Mouse (Mus musculus) embryo, embryonic 11 days (tissue): ENCODE measurements around the gene Hnrnpll.

ENCODE experiments used
- DNase-seq: peaks from one replicate; pipeline ENCODE4 v3.0.0-alpha.2; 2015

The Hnrnpll gene

DNA sequence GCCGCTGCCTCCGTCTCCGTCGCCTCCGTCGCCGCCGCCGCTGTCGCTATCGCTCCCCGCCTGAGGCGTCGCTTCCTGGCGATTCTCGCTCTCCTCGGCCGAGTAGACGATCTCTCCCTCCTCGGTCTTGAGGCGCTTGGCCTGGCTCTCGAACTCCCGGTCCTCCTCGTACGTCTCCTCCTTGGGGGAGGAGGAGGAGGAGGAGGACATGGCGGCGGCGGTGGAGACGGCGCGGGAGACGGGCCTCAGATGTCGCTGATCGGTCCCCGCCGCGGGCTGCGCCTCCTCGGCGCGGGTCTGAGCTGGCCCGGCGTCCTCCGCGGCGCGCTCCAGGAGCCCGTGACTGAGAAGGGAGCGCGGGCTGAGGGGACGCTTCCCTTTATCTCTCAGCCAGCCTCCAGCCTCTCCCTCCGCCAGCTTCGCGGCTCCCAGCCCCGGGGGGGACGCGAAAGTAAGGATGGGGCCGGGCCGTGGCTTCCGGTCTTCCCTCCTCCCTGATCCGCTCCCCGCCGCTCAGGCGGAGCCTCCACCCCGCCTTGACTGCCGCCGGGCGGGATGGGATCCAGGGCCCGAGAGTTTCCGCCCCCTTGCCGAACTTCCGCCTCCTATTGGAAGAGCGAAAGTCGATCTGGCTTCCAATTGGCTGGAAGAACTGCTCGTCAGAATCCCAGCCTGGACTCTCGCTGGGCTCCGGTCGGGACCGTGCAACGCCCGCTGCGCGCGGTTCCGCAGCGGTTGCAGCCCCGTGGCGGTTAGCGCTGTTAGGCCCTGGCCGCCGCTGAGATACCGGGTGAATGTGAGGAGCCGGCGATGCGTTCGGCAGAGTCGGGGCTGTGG, at the start of gene Hnrnpll:
Gene Hnrnpll, minus strand, starts transcription at position 552 of the 837 bp plus-strand sequence.
- peak; percentile 98 for DNase-seq

DNA sequence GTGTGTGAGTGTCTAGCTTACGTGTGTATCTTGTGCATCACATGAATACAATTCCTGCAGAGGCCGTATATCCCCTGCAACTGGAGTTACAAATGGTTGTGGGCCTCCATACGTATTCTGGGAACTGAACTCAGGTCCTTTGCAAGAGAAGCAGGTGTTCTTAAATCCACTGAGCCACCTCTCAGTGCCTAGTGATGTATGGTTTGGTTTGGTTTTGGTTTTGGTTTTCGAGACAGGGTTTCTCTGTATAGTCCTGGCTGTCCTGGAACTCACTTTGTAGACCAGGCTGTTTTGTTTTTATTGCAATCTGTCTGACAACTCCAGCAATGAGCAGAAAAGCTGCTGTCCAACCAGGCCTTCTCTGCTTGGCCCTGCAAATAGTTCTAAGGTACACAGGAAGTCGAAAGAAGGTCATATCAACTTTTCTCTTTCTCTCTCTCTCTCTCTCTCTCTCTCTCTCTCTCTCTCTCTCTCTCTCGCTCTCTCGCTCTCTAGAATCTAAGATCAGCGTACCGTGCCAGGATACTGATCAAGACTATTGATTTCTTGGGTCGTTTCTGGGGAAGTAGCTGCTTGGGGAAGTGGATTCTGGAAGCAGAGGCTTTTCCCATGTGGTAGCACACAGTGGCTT, 43.3 kb upstream of the Hnrnpll start:
- DNase-seq, result no peak

DNA sequence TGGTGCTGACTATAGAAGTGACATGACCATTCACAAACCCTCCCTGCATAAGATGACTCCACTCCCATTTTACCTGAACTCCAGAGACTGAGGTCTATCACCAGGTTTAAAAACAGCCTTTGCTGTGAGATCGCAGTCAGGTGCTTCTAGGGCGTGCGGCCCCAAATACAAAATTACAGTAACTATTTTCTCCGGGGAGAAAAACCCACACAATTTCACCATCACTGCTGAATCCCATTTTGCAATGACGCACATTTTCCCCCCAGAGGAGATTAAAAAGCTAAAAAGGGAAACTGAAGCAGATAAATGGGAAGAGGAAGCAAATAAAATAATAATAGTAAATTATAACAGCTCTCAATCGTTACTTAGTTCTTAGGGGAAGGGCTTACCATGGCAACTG, 37.7 kb upstream of the Hnrnpll start:
- DNase-seq, result no peak

DNA sequence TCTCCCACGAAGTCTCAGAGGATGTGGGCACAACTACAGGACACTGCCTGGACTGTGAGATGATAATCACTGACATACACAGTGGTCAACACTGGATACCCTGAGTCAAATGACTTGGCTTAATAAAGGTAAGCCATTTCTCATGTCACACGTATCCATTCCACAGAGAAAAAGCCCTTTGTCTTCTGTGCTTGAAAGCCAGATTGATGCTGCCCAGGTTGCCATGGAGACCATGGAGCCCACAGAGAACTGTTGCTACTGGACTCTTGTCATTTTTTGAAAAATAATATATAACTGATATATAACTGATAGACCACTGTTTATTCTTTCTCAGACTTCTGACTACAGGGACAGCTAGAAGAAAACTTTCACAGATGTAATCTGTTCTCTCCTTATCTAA, 35.1 kb upstream of the Hnrnpll start:
- DNase-seq, result peak; percentile 22

DNA sequence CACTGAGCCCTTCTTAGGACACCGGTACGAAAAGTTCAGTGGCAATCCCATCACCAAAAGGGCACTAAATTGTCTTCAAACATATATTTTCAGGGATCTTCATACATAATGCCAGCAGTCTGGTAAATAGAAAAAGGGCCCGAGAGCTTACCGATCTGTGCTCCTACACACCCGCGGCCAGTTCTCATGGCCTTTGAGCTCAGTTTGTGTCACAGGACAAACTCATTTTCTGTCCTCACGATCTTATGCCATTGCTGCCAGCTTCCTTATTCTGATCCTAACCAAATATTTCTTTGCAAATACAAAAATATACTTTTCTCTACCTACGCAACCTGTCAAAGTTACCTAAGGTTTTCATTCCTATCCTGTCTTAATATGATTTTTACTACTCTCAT, 34.6 kb upstream of the Hnrnpll start:
- no peak for DNase-seq

DNA sequence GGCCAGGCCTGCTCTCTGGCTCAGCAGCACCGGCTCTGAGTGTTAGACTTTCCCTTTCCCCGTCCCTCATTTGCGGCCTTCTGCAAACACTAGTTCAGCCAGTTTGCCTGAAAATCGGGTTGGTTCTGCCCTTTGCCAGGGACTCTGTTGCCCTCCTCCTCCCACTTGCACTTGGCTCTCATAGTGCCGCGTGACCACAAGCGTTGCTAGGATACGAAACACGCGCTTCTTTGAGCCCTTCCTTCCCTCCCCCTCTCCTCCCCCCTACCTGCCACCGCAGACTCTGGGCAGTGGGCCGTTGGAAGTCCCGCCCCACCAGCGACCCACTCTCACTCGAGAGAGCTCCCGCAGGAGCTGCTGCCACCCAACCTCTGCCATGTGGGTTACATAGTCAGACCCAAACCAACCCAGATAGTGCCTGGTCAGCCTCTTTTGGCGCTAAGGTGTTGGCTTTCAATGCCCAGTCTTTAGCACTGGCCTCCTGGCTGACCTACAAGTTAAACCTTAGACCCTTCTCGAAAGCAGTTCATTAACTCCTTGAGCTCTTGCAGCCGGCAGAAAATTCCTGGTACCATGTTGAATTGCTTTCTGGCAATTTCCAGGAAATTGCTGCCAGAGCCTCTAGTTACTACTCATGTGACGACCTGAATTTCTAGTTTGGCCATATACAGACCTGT, 34.0 kb upstream of the Hnrnpll start:
- DNase-seq, result peak; percentile 83

DNA sequence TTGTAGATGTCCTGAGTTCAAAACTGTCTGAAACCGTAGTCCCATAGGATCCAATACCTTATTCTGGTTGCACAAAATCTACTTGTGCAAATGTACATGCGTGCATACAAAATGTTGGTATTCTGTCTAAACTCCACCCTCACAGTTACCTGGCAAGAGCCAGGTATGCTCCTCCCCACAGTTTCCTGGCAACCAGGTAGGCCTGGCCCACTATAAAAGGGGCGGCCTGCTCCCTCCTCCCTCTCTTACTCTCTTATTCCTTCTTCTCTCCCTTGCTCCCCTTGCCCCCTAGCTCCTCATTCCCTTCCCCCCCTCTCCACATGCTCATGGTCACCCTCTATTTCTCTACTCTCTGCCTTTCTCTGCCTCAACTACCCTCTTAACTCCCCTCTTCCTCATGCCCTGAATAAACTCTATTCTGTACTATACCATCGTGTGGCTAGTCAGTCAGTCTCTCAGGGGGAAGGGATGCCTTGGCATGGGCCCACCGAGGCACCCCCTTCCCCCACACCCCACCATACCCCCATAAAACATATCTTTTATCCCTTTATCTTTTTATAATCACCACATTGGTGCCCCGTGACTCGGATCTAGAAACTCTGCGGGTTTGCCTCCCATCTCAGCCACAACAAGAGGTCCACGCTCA, 33.2 kb upstream of the Hnrnpll start:
- no peak for DNase-seq

DNA sequence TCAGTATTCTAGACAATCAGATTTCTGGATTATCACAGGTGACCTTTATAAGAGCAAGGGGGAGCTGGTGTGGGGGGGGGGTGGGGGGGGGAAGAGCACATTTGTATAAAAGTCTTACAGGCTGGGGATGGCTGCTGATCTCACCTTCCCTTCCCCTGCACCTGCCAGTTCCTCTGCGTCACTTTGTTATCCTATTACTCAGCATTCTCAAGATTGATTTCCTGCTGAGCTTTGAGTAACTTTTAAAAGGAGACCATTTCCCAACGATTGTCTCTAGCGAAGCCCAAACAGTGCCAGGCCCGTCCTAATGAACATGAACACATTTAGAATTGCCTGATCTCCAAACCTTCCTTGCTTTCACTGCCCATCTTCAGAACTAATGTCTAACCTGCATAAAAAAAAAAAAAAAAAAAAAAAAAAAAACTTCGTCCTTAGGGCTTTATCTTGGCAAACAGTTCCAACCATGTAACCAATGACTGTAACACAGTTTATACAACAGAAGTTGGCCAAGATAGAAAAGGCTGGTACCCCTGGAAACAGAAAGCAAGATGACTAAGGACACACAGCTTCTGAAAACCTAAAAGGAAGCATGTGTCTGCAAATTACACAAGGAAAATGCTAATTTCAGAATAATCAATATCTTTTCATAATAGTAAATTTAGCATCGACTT, 29.9 kb upstream of the Hnrnpll start:
- no peak for DNase-seq

DNA sequence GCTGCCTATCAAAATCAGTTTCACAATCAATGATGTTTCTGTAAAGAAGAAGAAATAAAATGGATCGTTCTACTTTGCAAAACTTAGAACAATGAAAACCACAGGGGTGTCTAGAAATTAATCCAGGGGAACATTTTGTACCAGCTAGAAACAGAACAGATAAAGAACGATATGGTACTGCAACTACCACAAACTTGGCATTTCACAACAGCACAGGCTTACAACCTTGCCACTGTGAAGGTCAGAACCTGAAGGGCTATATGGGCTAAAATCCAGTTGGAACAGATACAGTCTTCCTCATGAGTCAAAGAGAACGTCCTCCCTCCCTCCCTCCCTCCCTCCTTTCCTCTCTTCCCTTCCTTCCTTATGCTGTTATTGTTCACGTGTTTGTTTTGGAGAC, 28.4 kb upstream of the Hnrnpll start:
- DNase-seq, result no peak

DNA sequence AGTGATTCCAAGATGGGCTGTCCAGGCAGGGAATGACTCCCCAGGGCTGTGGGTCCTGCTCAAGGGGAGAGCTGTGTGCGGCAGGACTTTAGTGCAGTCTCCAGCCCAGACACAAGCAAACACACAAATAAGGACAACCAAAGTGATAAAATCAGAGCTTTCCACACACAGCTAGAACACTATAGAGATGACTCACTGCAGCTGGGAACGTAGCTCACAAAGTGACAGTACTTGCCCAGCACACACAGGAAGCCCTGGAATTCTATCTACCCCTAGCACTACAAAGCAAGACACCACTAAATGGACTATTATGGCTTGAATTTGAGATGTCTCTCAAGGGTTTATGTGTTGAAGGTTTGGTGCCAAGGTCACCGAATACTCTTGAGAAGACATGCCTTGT, 26.0 kb upstream of the Hnrnpll start:
- no peak for DNase-seq

DNA sequence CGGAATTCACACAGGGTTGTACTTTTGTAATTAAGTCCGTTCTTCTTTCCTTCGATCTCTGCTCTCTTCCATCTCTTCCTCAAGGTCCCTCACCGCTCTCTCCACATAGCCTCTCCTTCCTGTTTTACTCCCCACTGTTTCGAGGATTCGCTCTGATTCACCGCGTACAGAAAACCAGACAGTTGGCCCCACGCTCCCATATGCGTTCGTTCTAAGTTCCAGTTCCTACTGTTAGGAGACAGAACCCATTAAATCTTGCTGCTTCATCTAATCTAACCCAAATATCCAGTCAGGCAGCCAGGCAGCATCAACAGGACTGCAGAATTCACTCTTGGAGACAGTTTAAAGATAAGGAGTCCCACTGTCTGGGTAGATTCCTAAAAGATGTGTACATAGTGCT, 24.5 kb upstream of the Hnrnpll start:
- no peak for DNase-seq

DNA sequence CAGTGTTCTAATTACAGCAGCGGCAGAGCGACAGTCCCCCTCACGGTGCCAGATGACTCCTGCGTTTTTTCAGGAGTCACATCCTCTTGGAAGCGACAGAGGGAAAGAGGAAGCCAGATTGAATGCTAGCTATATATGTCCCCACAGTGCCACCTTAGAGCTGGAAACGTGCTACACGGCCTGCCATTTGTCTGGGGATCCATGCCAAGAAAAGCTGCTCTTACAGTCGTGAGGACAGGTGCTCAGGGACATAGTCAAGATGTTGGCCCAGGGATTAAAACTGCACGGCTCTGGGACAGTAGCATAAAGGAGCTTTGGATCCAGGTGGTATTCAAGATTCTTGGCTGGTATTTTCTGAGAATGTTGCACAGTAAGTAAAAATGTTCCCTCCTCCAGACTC, 22.3 kb upstream of the Hnrnpll start:
- no peak for DNase-seq

DNA sequence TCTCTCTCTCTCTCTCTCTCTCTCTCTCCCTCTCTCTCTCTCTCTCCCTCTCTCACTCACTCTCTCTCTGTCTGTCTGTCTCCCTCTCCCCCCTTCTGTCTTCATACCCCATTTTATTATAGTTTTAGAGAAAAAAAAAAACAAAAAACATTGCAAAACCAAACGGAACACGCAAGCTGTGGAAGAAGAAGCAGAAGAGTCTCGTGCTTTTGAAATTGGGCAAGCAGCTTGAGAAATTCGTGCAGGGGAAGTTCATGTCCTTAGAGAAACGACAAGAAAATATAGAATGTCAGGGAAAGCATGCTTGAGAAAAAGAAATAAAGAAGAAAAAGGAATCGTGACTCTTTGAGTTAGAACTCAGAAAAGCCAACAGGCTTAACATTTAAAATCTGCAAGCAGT, 21.1 kb upstream of the Hnrnpll start:
- no peak for DNase-seq

DNA sequence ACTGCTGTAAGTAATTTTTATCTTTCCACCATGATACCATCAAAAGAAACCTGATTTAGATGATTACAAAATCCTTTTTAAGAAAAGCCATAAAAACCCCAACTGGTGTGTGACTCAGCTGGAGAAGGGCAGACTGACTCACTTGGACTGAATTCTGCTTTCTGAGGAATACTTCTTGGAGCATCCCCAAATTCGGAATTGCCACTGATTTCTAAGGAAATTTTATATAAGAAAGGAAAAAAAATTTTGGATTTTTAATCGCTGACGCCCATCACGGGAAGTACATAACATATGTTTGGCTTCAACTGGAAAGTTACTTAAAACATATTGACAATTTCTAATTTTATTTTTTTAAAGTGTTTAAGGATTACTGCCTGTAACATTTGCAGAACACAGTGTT, 16.6 kb upstream of the Hnrnpll start:
- no peak for DNase-seq

DNA sequence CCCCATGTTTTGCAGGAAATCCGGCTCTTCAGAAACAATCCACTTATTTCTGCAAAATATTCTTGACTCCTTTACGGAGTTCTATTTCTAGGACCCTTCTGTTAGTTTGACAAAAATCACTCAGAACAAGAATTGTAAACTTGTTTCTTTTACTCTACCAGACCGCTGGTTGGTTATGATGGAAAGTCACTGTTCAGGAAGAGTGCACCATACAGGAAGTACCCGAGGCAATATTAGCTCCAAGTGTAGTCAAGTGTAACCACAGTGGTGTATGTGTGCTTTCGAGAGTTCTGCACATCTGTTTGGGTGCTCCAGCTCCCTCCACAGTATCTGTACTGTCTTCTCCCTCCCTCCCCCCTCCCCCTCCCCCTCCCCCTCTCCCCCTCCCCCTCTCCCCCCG, 5.1 kb upstream of the Hnrnpll start:
- DNase-seq, result no peak

DNA sequence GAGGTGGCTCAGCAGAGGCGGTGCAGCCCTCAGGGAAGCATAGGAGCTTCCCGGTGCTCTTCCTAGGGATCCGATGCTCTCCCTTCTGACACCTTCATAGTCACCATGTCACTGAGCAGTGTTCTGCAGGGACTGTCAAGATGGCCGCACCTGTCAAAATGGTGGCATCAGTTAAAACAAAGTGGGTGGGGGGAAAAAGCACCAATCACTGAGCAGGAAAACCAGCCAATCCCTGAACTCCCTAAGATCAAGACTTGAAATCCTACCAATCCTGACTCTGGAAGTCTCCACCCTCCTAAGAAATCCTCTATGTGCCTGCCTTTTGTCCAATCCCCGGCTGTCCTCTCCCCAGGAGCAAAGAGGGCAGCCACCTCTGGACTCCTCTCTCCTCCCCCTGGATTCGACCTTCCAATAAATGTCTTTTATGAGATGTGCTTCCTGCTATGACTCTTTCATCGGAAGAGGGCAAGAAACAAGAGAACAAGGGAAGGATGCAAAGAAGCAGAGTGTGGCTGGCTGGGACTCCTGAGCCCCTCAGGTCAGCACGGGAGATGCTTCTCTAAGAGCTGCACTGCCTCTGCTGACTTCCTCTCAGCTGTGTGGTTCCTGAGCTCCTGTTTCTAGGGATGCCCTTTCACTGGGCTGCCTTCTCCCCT, 1.8 kb upstream of the Hnrnpll start:
- DNase-seq, result peak; percentile 31

DNA sequence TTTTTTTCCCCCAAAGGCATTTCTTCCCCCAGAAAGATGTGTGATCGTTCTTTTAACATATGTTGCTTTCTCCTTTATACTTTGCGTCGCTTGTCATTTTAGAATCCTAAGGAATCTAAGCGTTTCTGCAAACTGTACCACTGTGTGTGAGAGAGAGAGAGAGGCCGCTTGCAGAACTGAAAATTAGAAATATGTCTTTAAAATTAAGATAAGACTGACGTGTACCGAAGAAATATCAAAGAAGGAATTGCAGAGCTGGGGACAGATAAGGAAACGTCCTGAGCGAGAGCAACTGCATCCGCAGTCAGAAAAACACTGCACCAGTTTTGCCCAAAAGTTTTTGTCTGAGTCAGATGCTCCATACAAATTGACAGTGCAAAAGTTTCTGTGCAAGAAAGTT, 1.3 kb upstream of the Hnrnpll start:
- no peak for DNase-seq

DNA sequence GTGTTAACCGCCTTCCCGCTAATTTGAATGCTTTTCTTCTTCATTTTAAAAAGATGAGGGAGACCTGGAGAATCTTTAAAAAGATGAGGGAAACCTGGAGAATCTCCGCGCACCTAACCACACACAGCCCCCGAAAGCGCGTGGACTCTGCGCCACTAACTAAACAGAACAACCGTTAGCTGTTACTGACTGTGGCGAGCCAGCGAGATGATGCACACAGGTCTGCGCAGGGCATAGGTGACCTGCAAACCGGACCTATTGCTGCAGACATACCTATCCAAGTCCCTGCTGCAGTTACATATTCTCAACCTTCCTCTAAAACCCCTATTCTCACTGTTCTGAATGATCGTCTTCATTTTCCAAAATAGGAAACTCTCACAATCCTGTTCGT, 481 bp upstream of the Hnrnpll start:
- DNase-seq, result peak; percentile 50

DNA sequence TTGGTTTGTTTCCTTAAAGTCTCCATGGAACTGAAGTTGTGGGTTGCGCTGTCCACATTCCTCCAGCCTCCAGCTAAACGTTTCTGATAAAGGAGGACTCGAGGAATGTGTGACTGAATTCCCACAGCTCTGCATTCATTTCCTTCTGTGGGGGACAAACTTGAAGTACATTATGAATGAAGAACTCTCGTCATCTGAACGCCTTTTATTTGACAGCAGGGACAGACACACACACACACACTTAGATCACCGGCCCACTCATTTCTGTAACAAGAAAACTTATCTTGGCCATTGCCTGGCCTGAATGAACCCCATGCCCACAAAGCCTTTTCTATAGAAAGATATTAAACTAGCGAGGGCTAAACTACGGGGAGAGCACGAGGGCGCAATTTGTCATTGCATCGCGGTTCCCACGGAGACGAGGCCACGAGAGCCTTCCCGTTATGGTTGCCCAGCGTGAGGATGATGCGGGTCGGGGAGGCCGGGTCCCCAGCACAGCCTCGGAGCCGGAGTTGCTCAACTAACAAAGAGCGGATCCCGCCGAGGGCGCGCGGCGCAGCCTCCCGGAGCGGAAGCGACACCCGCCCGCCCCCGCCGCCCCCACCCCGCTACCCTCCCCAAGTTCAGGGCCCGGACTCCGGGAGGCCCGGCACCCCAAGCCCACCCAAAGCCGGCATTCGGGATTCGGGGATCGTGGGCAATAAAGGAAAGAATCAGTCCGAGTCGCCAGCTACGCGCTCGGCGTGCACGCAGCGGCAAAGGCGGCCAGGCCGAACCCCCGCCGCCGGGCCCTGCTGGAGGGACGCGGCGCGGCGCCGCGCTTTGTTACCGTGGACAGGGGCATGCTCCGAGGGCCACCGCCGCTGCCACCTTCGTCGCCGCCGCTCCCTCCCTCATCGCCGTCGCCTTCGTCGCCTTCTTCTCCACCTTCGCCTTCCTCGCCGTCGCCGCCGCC, 1.0 kb downstream of the Hnrnpll start:
- DNase-seq, result peak; percentile 78

DNA sequence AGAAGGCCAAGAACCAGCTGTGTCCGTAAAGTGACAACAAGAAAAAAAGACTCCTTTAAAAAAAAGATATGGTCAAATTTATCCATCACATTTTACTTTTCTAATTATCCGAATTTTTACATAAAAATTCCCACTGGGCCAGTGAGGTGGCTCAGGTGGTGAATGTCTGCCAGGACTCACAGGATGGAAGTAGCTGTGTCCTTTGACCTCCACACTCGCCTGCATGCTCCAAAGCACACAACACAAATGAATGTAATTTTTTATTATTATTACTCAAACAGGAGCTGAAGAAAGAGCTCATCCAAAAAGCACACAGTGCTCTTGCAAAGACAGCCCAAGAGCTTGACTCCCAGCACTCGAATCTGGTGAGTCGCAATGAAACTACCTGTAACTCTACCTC, 2.0 kb downstream of the Hnrnpll start:
- DNase-seq, result no peak

DNA sequence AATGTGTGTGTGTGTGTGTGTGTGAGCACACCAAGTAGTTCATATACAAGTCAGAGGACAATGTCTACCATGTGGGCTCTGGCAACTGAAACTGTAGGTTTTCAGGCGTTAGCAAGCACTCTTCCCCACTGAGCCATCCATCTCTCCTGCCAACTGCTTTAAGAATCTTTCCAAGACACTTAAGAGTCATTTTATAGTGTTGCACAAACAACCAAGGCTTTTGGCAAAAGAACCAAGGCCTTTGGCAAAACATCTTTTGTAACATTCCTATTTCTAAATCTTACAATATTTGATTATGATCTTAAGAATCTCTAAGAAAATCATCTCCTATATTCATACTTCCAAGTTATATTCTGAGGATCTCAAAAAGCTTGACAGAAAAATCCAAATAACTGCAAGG, 2.4 kb downstream of the Hnrnpll start:
- DNase-seq, result no peak
